Mouse (Mus musculus) olfactory bulb, adult 2 months (tissue): ENCODE data around the gene Ep300. TPM values are rescaled to one million over a fixed set of nuclear protein-coding genes. Genes with fewer than 3 reads are reported as not detected.

ENCODE experiments used
- H3K27ac ChIP-seq: fragments of 200-500 bp; 2 replicates; pipeline ENCODE4 v1.5.1; 2012; ENCODE audit warnings: low read depth, low read length; ENCODE audit not compliant: insufficient read depth
- H3K4me1 ChIP-seq: fragments of 200-500 bp; 2 replicates; pipeline ENCODE4 v1.6.1; 2012; ENCODE audit warnings: low read length; ENCODE audit not compliant: control insufficient read depth, insufficient read depth
- H3K4me3 ChIP-seq: fragments of 200-500 bp; 2 replicates; pipeline ENCODE4 v1.5.1; 2012; ENCODE audit warnings: mild to moderate bottlenecking, low read depth, low read length, moderate library complexity; ENCODE audit not compliant: insufficient read depth
- CTCF ChIP-seq: fragments of 200-500 bp; IDR thresholded peaks from 2 replicates; pipeline ENCODE4 v1.5.1; 2012; ENCODE audit warnings: low read depth, mild to moderate bottlenecking, low read length, moderate library complexity; ENCODE audit not compliant: insufficient read depth
- POLR2A ChIP-seq: fragments of 200-500 bp; IDR thresholded peaks from 2 replicates; pipeline ENCODE4 v1.6.1; 2012; ENCODE audit warnings: mild to moderate bottlenecking, low read depth, low read length, moderate library complexity; ENCODE audit not compliant: insufficient read depth
- WGBS: fragments of 180-500 bp; shearing (Covaris S2); methylation state at CpG from one replicate; pipeline ENCODE4 v1.1.7; 2018; 5-methylcytosine and 5-hydroxymethylcytosine counted together
- polyA plus RNA-seq: library from polyadenylated mRNA; stranded (reverse); fragments of >200 nt; gene quantifications from 2 replicates; pipeline ENCODE4 v1.2.4, GENCODE M21; 2012; ENCODE audit warnings: low replicate concordance; ENCODE audit not compliant: missing spikeins, insufficient read depth, insufficient read length

The Ep300 gene
- polyA plus RNA-seq, 1 experiment, result not detected

- Histone ChIP-seq H3K4me3 (no peak overlapping the region), H3K4me1 (no peaks in the 10 kb centered on the region), H3K27ac (no peak overlapping the region)
- no peak for TF ChIP-seq POLR2A
- TF ChIP-seq CTCF, result no peak
- 93% methylated on average over 3 of the region's 3 CpGs for WGBS
Observed at GRCm38 (mm10) chr15:81555986-81556385, 29.2 kb upstream of the Ep300 start.

GRCm38 (mm10) chr15:81561501-81561900 lies 23.6 kb upstream of the Ep300 start:
- Histone ChIP-seq H3K27ac (no peak overlapping the region), H3K4me1 (no peaks in the 10 kb centered on the region), H3K4me3 (no peak overlapping the region)
- TF ChIP-seq CTCF (no peak), POLR2A (no peak)
- WGBS, result 74% methylated on average over 3 of the region's 3 CpGs

DNA sequence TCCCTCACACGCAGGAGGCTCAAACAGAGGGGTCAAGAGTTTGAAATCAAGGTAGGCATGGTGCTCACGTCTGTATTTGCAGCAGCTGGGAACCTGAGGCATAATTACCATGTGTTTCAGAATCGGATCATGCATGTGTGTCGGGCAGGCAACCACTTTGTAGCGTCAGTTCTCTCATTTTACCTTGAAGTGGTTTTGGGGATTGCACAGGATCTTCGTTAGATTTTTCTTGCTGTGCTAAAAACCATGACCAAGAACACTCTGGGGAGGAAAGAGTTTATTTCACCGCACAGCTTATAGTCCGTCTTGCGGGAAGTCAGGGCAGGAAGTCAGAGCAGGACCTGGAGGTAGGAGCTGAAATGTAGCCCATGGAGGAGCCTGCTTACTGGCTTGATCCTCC lies 23.2 kb upstream of the Ep300 start:
- H3K4me3 ChIP-seq, result no peak overlapping the region
- no peak for TF ChIP-seq POLR2A
- TF ChIP-seq CTCF, result no peak
- H3K27ac ChIP-seq, result no peak overlapping the region
- H3K4me1 ChIP-seq, result no peaks in the 10 kb centered on the region
- WGBS, result 83% methylated on average over 9 of the region's 9 CpGs

DNA sequence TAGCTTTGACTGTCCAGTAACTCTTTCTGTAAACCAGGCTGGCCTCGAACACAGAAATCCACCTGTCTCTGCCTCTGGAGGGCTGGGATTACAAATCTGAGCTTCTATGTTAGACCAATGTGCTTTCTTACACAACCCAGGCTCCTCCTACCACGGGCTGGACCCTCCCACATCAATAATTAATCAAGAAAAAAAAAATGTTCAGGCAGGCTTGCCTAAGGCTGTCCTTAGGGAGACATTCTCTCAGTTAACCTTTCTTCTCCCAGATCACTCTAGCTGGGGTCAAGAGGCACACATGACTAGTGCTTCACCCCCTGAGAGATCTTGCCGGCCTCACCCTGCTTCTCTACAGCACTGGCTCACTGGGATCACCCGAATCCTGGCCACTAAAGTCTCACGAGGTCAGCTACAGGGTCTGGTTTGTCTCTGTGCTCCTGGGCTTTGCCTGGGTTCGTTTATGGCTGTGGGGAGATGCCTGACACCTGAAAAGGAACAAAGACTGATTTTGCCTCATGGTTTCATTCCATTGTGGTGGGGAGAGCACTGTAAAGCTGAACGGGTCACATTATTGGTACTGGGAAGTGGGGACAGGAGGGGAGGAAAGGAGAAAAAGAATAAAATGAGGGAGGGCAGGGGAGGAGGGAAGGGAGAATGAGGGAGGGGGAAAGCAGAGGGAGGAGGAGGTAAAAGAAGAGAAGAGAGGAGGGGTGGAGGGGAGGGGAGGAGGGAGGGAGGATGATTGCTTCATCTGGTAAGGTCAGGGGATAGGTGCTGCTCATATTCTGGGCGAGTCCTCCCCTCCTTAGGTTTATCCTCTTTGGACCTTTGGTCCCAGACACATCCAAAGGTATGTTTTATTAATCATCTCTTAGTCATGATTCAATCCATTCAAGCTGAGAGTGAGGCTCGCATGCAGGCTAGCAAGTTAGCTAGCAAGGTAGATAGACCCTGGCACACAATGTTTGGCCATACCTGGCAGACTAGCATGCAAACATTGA lies 22.4 kb upstream of the Ep300 start:
- Histone ChIP-seq H3K4me3 (no peak overlapping the region), H3K27ac (no peak overlapping the region), H3K4me1 (no peaks in the 10 kb centered on the region)
- WGBS, result 55% methylated on average over 9 of the region's 9 CpGs
- TF ChIP-seq POLR2A, result no peak
- TF ChIP-seq CTCF, result no peak

GRCm38 (mm10) chr15:81568093-81568492 lies 17.1 kb upstream of the Ep300 start:
- WGBS, result 29% methylated on average over 2 of the region's 2 CpGs
- Histone ChIP-seq H3K4me3 (no peak overlapping the region), H3K27ac (no peak overlapping the region), H3K4me1 (no peaks in the 10 kb centered on the region)
- TF ChIP-seq POLR2A (no peak), CTCF (no peak)

DNA sequence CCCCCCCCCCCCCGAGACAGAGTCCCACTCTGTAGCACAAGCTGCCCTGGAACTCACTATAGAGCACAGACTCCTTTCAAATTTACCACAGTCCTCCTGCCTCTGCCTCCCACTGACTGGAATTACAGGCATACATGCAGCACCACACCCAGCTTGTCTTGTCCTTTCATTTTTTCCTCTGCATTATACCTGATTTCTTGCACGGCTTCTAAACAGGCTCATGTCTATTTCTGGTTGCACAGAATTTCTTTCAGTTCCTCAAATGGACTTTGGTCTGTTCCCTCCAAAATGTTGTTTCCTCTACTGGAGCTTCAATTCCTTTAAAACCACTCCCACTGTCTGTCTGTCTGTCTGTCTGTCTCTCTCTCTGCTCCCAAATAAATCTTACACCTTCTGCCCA lies 16.6 kb upstream of the Ep300 start:
- 37% methylated on average over 2 of the region's 2 CpGs for WGBS
- Histone ChIP-seq H3K27ac (no peak overlapping the region), H3K4me3 (no peak overlapping the region), H3K4me1 (no peaks in the 10 kb centered on the region)
- TF ChIP-seq CTCF (no peak), POLR2A (no peak)

GRCm38 (mm10) chr15:81576961-81577360 lies 8.2 kb upstream of the Ep300 start:
- H3K27ac ChIP-seq, result no peak overlapping the region
- WGBS, result 3% methylated on average over 3 of the region's 3 CpGs
- no peak for TF ChIP-seq POLR2A
- TF ChIP-seq CTCF, result no peak
- no peaks in the 10 kb centered on the region for H3K4me1 ChIP-seq
- H3K4me3 ChIP-seq, result no peak overlapping the region

DNA sequence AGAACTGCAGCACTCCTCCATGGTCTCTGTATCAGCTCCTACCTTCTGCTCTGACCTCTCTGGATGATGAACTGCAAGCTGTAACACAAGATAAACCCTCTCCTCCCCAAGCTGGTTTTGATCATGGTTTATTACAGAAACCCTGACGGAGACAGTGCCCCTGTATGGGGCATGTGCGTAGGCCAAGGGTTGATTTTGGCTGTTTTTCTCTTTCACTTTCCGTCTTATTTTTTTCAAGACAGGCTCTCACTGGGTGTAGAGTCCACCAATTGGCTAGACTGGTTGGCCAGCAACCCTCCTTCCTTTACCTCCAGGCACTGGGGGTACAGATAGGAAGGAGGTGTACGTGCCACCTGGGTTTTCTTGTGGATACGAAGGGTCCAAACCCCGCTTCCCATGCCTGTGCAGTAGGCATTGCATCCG lies 7.4 kb upstream of the Ep300 start:
- Histone ChIP-seq H3K4me3 (no peak overlapping the region), H3K27ac (no peak overlapping the region), H3K4me1 (no peaks in the 10 kb centered on the region)
- 95% methylated on average over 7 of the region's 7 CpGs for WGBS
- TF ChIP-seq CTCF (no peak), POLR2A (no peak)

DNA sequence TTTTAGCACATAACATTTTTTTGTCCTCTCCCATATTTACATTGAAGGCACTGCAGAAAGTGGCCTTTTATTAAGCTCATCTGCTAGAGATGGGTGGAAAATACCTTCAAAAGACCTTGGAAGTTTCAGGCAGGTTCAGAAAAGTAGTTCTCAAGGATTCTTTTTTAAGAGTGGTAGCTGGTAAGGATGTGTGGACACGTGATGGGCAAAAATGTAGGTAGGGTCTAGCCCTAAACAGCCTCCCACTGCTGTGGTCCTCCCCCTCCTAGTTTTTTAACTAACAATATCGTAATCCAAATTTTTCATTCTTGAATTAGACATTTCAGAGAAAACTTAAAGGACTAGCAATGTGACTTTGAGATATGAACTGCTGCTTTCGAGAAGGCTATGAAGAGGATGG lies 685 bp upstream of the Ep300 start:
- 4% methylated on average over 3 of the region's 3 CpGs for WGBS
- peak overlapping the region; percentile 88 for H3K27ac ChIP-seq
- H3K4me3 ChIP-seq, result peak overlapping the region; percentile 54
- peaks cover 5% of the 10 kb centered on the region for H3K4me1 ChIP-seq
- TF ChIP-seq CTCF, result no peak
- TF ChIP-seq POLR2A, result no peak
